Mouse (Mus musculus) liver, adult 2 months (tissue): ENCODE results near the gene Olfr807. TPM values are rescaled to one million over a fixed set of nuclear protein-coding genes. Genes with fewer than 3 reads are reported as not detected.

Experiments used
- DNase-seq: peaks from one replicate; pipeline ENCODE4 v3.0.0-alpha.2; 2011; ENCODE audit warnings: low read depth, low spot score; ENCODE audit errors: extremely low read depth
- H3K27ac ChIP-seq: fragments of 200-500 bp; replicated peaks from 2 replicates; pipeline ENCODE4 v1.5.1; 2012; ENCODE audit warnings: low read depth, mild to moderate bottlenecking, control low read depth, inconsistent platforms, low read length; ENCODE audit not compliant: insufficient read depth
- H3K27me3 ChIP-seq: fragments of 200-500 bp; 2 replicates; pipeline ENCODE4 v1.6.1; 2012; ENCODE audit warnings: mild to moderate bottlenecking, moderate library complexity, low read length, inconsistent platforms; ENCODE audit not compliant: control insufficient read depth, insufficient read depth
- H3K36me3 ChIP-seq: fragments of 200-500 bp; 2 replicates; pipeline ENCODE4 v1.6.1; 2012; ENCODE audit warnings: low read length, inconsistent platforms; ENCODE audit not compliant: control insufficient read depth, insufficient read depth
- H3K4me1 ChIP-seq: fragments of 200-500 bp; 2 replicates; pipeline ENCODE4 v1.6.1; 2011; ENCODE audit warnings: low read length; ENCODE audit not compliant: control insufficient read depth, insufficient read depth
- H3K4me3 ChIP-seq: fragments of 200-500 bp; 2 replicates; pipeline ENCODE4 v1.5.1; 2011; ENCODE audit warnings: low read depth, mild to moderate bottlenecking, control low read depth, low read length, moderate library complexity; ENCODE audit not compliant: insufficient read depth
- H3K79me2 ChIP-seq: fragments of 200-500 bp; 2 replicates; pipeline ENCODE4 v1.6.1; 2012; ENCODE audit warnings: inconsistent platforms, mild to moderate bottlenecking, low read length, moderate library complexity; ENCODE audit not compliant: control insufficient read depth, insufficient read depth
- H3K9ac ChIP-seq: fragments of 200-500 bp; 2 replicates; pipeline ENCODE4 v1.6.1; 2012; ENCODE audit warnings: low read depth, mild to moderate bottlenecking, control low read depth, inconsistent platforms, low read length
- CTCF ChIP-seq: fragments of 200-500 bp; IDR thresholded peaks from 2 replicates; pipeline ENCODE4 v1.5.1; 2011; ENCODE audit warnings: low read depth, low read length, control low read depth
- POLR2A ChIP-seq: fragments of 200-500 bp; IDR thresholded peaks from 2 replicates; pipeline ENCODE4 v1.6.1; 2011; ENCODE audit warnings: low read length, control low read depth; ENCODE audit not compliant: insufficient read depth; ENCODE audit errors: extremely low read depth
- WGBS: fragments of 180-500 bp; shearing (Covaris S2); methylation state at CpG from one replicate; pipeline ENCODE4 v1.1.7; 2018; 5-methylcytosine and 5-hydroxymethylcytosine counted together
- polyA plus RNA-seq: library from polyadenylated mRNA; depleted of rRNA; stranded (reverse); fragments of >200 nt; gene quantifications from 2 replicates; pipeline ENCODE4 v1.2.3, GENCODE M21; 2012; rRNA removed
- total RNA-seq: library from RNA; depleted of rRNA; stranded (reverse); fragments of >200 nt; gene quantifications from 2 replicates; pipeline ENCODE4 v1.2.3, GENCODE M21; 2014; rRNA removed

Olfr807 gene
- total and polyA plus RNA-seq, 2 experiments: not detected

DNA sequence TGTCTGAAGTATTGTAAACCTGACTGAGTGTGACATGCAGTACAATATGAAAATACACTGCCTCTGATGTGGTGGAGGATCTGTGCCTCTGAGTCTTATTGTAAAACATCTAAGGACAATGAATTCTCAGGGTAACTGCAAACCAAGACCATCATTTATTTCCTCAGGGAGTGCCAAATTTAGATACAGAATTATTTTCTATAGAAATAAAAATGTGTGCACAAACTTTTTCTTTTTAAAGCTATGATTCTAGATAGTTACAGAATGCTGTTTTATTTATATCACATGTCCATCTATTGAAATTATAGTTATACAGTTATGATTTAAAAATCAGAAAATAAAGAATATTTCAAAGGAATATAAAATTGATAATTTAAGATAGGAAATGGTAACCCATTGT is 15.8 kb downstream of the Olfr807 start, which contains the start of gene Olfr806:
TSS of gene Olfr806 (minus strand) at position 101 of the 400 bp plus-strand sequence.
- TF ChIP-seq CTCF (no peak), POLR2A (no peak)

DNA sequence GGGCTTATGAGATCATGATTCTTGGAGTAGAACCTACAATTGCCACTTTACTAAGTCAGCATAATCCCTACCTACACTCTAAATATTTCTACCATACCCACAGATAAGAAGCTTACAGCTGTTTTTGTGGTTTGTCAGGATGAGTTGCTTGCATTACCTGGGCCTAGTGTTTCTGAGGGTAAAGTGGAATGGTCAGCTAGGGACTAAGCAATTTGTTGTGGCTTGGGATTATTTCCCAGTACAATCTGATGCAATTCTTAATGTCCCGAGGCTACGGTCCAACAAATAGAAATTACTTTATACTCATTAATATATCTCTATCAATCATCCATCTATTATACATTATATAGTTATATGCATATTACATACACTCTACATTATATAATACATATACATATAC is 28.3 kb downstream of the Olfr807 start, which contains the start of gene Olfr805:
TSS of gene Olfr805 (minus strand) at position 101 of the 400 bp plus-strand sequence.
- WGBS: 96% methylated on average over 2 of the region's 2 CpGs
- no peak within 1 kb of the TSS for H3K9ac ChIP-seq
- H3K27me3 ChIP-seq: no peaks in the 10 kb centered on the region
- no peak within 1 kb of the TSS for H3K4me3 ChIP-seq
- TF ChIP-seq POLR2A (no peak), CTCF (no peak)
- H3K36me3 ChIP-seq: no peaks in the 10 kb centered on the region
- no peaks in the 10 kb centered on the region for H3K79me2 ChIP-seq
- H3K27ac ChIP-seq: no peak within 1 kb of the TSS
- no peaks in the 10 kb centered on the region for H3K4me1 ChIP-seq
- DNase-seq: no peak

More for the DNA sequence above, 15.8 kb downstream of the Olfr807 start, which contains the start of gene Olfr806:
- H3K79me2 ChIP-seq: no peaks in the 10 kb centered on the region
- no peak within 1 kb of the TSS for H3K27ac ChIP-seq
- no peaks in the 10 kb centered on the region for H3K4me1 ChIP-seq
- no peak within 1 kb of the TSS for H3K4me3 ChIP-seq
- no peaks in the 10 kb centered on the region for H3K27me3 ChIP-seq
- no peaks in the 10 kb centered on the region for H3K36me3 ChIP-seq
- H3K9ac ChIP-seq: no peak within 1 kb of the TSS
- DNase-seq: no peak

Other genes with a start within 250 kb of the Olfr807 start
- gene Olfr791, start 236.0 kb downstream of the Olfr807 start, total RNA-seq: not detected in 2 replicates
- gene Olfr791, start 236.0 kb downstream of the Olfr807 start, polyA plus RNA-seq: not detected in 2 replicates
- not detected in 2 replicates for gene Olfr792, start 218.6 kb downstream of the Olfr807 start, total RNA-seq
- gene Olfr792, start 218.6 kb downstream of the Olfr807 start, polyA plus RNA-seq: not detected in 2 replicates
- not detected in 2 replicates for gene Olfr794, start 190.1 kb downstream of the Olfr807 start, total RNA-seq
- not detected in 2 replicates for gene Olfr794, start 190.1 kb downstream of the Olfr807 start, polyA plus RNA-seq
- not detected in 2 replicates for gene Olfr796, start 145.2 kb downstream of the Olfr807 start, total RNA-seq
- not detected in 2 replicates for gene Olfr796, start 145.2 kb downstream of the Olfr807 start, polyA plus RNA-seq
- gene Olfr798, start 129.9 kb downstream of the Olfr807 start, total RNA-seq: not detected in 2 replicates
- gene Olfr798, start 129.9 kb downstream of the Olfr807 start, polyA plus RNA-seq: not detected in 2 replicates
- not detected in 2 replicates for gene Olfr799, start 120.3 kb downstream of the Olfr807 start, total RNA-seq
- not detected in 2 replicates for gene Olfr799, start 120.3 kb downstream of the Olfr807 start, polyA plus RNA-seq
- not detected in 2 replicates for gene Olfr800, start 100.1 kb downstream of the Olfr807 start, total RNA-seq
- gene Olfr800, start 100.1 kb downstream of the Olfr807 start, polyA plus RNA-seq: not detected in 2 replicates
- gene Olfr801, start 83.9 kb downstream of the Olfr807 start, total RNA-seq: not detected in 2 replicates
- not detected in 2 replicates for gene Olfr801, start 83.9 kb downstream of the Olfr807 start, polyA plus RNA-seq
- not detected in 2 replicates for gene Olfr802, start 69.6 kb downstream of the Olfr807 start, total RNA-seq
- not detected in 2 replicates for gene Olfr802, start 69.6 kb downstream of the Olfr807 start, polyA plus RNA-seq
- not detected in 2 replicates for gene Olfr803, start 63.5 kb downstream of the Olfr807 start, total RNA-seq
- not detected in 2 replicates for gene Olfr803, start 63.5 kb downstream of the Olfr807 start, polyA plus RNA-seq
- gene Olfr804, start 54.6 kb downstream of the Olfr807 start, total RNA-seq: not detected in 2 replicates
- gene Olfr804, start 54.6 kb downstream of the Olfr807 start, polyA plus RNA-seq: not detected in 2 replicates
- gene Olfr805, start 28.4 kb downstream of the Olfr807 start, total RNA-seq: not detected in 2 replicates
- gene Olfr805, start 28.4 kb downstream of the Olfr807 start, polyA plus RNA-seq: not detected in 2 replicates
- gene Olfr806, start 15.9 kb downstream of the Olfr807 start, total RNA-seq: not detected in 2 replicates
- gene Olfr806, start 15.9 kb downstream of the Olfr807 start, polyA plus RNA-seq: not detected in 2 replicates
- gene Olfr808, start 7.7 kb upstream of the Olfr807 start, total RNA-seq: not detected in 2 replicates
- gene Olfr808, start 7.7 kb upstream of the Olfr807 start, polyA plus RNA-seq: not detected in 2 replicates
- gene Olfr809, start 16.8 kb upstream of the Olfr807 start, total RNA-seq: not detected in 2 replicates
- gene Olfr809, start 16.8 kb upstream of the Olfr807 start, polyA plus RNA-seq: not detected in 2 replicates
- gene Olfr810, start 37.1 kb upstream of the Olfr807 start, total RNA-seq: not detected in 2 replicates
- gene Olfr810, start 37.1 kb upstream of the Olfr807 start, polyA plus RNA-seq: not detected in 2 replicates
- not detected in 2 replicates for gene Olfr811, start 46.6 kb upstream of the Olfr807 start, total RNA-seq
- not detected in 2 replicates for gene Olfr811, start 46.6 kb upstream of the Olfr807 start, polyA plus RNA-seq
- not detected in 2 replicates for gene Olfr812, start 88.3 kb upstream of the Olfr807 start, total RNA-seq
- gene Olfr812, start 88.3 kb upstream of the Olfr807 start, polyA plus RNA-seq: not detected in 2 replicates
- not detected in 2 replicates for gene Olfr813, start 97.6 kb upstream of the Olfr807 start, total RNA-seq
- gene Olfr813, start 97.6 kb upstream of the Olfr807 start, polyA plus RNA-seq: not detected in 2 replicates
- gene Olfr814, start 122.1 kb upstream of the Olfr807 start, total RNA-seq: not detected in 2 replicates
- gene Olfr814, start 122.1 kb upstream of the Olfr807 start, polyA plus RNA-seq: not detected in 2 replicates
- gene Olfr815, start 148.1 kb upstream of the Olfr807 start, total RNA-seq: 0.13 TPM in 1 of 2 replicates, not detected in the other
- gene Olfr815, start 148.1 kb upstream of the Olfr807 start, polyA plus RNA-seq: not detected in 2 replicates
- not detected in 2 replicates for gene Olfr816, start 157.8 kb upstream of the Olfr807 start, total RNA-seq
- gene Olfr816, start 157.8 kb upstream of the Olfr807 start, polyA plus RNA-seq: not detected in 2 replicates
- gene Olfr818, start 191.3 kb upstream of the Olfr807 start, total RNA-seq: not detected in 2 replicates
- gene Olfr818, start 191.3 kb upstream of the Olfr807 start, polyA plus RNA-seq: not detected in 2 replicates
- gene Olfr819, start 209.5 kb upstream of the Olfr807 start, total RNA-seq: not detected in 2 replicates
- not detected in 2 replicates for gene Olfr819, start 209.5 kb upstream of the Olfr807 start, polyA plus RNA-seq
- gene Olfr247, start 218.3 kb upstream of the Olfr807 start, total RNA-seq: not detected in 2 replicates
- not detected in 2 replicates for gene Olfr247, start 218.3 kb upstream of the Olfr807 start, polyA plus RNA-seq
- not detected in 2 replicates for gene Gm10310, start 227.3 kb upstream of the Olfr807 start, total RNA-seq
- not detected in 2 replicates for gene Gm10310, start 227.3 kb upstream of the Olfr807 start, polyA plus RNA-seq